Mouse (Mus musculus) cerebellum, postnatal 36 days (tissue): ENCODE data around the gene Spg7.
"Not testable (repeated sequence)": the region's sequence is repeated elsewhere in the genome, so short reads cannot be mapped to it uniquely, and the experiment has no call there.

ENCODE experiments used
- DNase-seq, 2 experiments: peaks; one replicate each; pipeline ENCODE4 v3.0.0; 2021 to 2022; ENCODE audit warnings: mixed read lengths in 2 of 2

The Spg7 gene

GRCm38 (mm10) chr8:123101244-123101643 lies 38.5 kb downstream of the Spg7 start:
- no peak for DNase-seq

GRCm38 (mm10) chr8:123101735-123102685 lies 39.3 kb downstream of the Spg7 start, which contains the start of gene Rpl13:
Gene Rpl13, plus strand, starts transcription at chr8:123102350.
- peak; percentile 97 to 98 for DNase-seq

GRCm38 (mm10) chr8:123102855-123103254 lies 40.1 kb downstream of the Spg7 start:
- DNase-seq = not testable (repeated sequence)

GRCm38 (mm10) chr8:123103285-123103684 lies 40.5 kb downstream of the Spg7 start:
- no peak for DNase-seq

- DNase-seq = no peak
These were observed 41.5 kb downstream of the Spg7 start for GRCm38 (mm10) chr8:123104046-123104767.

DNA sequence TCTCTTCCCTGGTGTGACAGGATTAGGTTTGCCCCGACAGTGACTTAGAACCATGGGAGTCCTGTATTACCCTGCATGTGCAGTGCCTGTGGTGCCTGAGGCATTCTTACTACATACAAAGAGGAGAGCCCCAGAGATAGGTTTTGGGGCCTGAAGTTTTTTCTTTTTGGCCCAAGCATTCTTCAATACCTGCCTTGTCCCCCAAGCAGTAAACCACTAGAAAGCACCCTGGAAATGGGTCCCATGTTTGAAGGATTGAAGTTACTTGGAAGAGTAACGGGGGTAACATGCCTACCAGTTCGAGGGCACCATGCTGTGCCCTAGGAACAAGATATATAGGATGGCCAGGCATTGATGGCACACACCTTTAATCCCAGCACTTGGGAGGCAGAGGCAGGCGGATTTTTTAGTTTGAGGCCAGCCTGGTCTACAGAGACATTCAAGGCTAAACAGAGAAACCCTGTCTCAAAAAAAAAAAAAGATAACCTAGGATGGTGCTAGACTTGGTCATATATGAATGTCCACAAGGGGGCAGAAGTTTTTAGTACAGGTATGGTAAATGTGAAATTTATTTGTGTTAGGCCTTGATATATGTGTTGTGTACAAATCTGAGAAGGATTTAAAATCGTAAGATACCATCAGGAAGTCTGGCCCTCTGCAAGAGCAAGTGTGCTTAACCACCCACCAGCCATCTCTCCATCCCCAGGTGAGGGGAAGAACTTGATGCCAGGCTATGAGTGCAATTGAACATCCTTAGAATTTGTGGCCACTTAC lies 43.0 kb downstream of the Spg7 start:
- peak in 1 of 2 experiments; percentile 23 for DNase-seq

DNA sequence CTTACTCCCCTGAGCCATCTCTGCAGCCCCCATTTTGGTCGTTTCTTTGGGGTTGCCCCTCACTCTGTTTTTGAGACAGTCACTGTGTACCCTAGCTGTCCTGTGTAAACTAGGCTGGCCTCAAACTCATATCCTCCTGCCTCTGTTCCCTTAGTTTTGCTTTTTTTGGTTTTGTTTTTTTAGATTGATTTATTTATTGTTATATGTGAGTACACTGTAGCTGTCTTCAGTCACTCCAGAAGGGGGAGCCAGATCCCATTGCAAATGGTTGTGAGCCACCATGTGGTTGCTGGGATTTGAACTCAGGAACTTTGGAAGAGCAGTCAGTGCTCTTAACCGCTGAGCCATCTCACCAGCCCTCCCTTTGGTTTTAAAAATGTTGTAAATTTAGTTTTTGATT lies 43.8 kb downstream of the Spg7 start:
- no peak for DNase-seq

GRCm38 (mm10) chr8:123108010-123108409 lies 45.3 kb downstream of the Spg7 start:
- no peak for DNase-seq

DNA sequence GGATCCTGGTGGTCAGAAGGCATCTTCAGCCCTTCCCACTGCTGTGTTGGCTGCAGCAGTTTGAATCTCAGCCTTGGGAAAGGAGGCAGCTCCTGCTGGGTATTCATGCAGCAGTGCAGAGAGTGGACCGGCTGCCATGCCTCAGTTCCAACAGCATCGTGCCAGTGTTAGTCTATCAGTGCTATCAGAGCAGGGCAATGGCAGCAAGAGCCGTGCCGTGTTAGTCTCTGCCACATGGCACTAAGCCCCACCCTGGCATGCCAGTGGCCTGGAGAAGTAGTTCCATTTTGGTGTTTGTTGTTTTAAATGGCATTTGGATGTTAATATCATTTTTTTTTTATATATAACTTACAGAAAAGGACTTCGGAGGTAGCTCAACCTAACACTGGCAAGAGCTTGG lies 46.2 kb downstream of the Spg7 start:
- DNase-seq = no peak

- DNase-seq = peak; percentile 28 to 54
These were observed 47.9 kb downstream of the Spg7 start for GRCm38 (mm10) chr8:123110649-123111048.

DNA sequence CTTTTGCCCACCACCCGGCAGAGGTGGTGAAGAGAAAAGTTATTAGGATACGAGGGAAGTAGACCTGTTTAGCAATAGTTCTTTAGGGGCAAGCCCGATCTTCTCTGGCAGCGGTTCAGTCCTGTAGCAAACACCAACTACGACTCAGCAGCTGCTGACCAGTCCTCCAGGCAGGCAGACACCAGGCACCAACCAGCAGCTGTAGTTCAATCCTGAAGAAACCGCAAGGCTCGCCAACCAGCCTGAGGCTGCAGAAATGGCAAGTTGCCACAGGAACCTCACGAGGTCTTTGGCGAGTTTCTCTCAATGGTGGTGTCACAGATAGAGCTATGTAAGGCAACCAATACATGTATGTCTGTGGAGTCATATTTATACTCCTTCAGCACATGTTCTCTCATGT lies 50.1 kb downstream of the Spg7 start:
- no peak for DNase-seq

- no peak for DNase-seq
These were observed 51.2 kb downstream of the Spg7 start for GRCm38 (mm10) chr8:123113908-123114469.

DNA sequence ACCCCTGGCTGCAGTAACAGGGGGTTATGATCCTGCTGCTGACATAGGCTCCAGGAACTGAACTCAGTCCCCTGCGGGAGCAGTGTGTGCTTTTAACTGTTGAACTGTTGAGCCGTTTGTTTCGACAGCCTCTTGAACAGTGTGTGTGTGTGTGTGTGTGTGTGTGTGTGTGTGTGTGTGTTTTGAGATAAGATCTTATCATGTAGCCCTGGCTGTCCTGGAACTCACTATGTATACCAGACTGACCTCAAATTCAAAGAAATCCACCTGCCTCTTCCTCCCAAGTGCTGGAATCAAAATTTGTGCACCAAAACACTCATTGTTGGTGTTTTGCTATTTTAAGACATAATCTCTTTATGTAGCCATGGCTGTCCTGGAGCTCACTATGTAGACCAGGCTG lies 51.9 kb downstream of the Spg7 start:
- no peak for DNase-seq

DNA sequence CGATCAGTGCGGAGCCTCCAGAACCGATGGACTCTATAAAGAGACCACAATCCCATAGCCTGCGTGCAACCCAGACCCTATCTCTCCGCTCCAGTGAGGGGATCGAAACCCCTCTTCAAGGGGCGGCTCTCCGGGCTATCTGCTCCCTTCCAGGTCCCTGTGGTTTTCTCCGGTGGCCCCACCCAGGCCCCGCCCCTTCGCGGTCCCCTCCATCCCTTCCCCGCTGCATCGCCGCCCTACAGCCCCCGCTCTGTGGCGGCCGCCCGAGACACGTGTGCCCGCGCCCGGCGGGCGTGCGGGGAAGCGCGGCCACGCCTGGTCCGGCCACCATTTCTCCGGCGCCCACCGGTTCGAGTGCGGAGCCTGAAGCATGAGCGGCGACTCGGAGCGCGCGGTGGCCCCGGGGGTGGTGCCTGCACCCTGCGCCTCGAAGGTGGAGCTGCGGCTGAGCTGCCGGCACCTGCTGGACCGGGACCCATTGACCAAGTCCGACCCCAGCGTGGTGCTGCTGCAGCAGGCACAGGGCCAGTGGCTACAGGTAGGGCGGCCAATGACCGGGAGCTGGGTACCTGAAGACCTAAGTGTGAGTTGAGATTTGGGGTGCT lies 54.5 kb downstream of the Spg7 start, which contains the start of gene Cpne7:
TSS of gene Cpne7 (plus strand) at position 248 of the 605 bp plus-strand sequence.
- DNase-seq = no peak

DNA sequence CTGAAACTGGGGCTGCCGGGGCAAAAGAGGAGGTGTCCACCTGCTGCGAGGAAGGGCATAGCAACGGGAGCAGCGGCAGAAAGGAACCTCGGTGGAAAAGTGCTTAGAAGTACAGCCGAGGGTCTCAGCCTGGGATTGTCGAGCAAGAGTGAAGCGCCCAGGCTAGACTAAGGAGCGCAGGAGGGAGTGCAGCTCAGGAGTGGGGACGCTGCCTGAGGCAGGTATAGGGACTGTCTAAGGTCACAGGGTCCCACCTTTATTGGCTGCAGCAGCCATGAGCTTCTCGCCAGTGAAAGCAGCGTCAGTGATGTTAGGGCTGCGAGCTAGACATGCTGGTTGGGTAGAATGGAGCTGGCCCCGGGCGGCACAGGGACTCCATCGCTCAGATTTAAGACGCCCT lies 55.0 kb downstream of the Spg7 start:
- DNase-seq = no peak

- no peak for DNase-seq
These were observed 59.3 kb downstream of the Spg7 start for GRCm38 (mm10) chr8:123122059-123122458.

DNA sequence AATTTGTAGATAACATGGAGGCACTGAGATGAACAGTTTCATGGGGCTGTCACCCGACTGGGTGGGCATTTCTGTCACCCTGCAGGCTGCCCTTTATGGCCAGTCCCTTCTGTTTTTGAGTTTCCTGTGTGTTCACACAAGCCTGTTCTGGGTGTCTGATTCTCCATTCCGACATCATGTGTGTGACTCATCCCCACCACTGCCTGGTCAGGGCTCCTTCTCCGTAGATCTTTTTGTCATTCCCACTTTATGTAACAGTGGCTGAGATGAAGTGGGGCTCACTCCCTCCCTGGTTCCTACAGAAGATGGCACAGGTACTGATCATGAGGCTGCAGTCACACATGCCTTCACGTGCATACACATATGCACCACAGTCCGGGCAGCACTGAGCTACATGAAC lies 59.9 kb downstream of the Spg7 start:
- DNase-seq = no peak

GRCm38 (mm10) chr8:123126193-123126816 lies 63.6 kb downstream of the Spg7 start:
- DNase-seq = no peak

DNA sequence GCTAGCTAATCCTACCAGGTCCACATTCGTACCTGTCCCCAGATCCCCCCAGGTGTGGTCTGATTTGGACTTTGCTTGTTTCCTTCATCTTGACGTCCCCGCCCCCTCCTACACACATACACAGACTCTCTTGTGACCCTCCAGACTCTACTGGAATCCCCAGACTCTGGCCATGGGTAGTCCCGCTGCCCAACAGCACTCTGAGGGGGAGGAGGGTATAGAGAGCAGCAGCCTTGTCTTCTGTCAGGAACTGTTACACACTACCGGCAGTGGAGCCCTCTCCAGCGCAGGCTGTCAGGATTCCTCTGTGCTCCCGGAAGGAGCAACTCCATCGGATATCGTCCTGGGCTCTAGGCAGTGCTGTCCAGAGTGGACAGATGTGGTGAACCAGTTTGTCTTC lies 68.3 kb downstream of the Spg7 start:
- no peak for DNase-seq

- DNase-seq = no peak
These were observed 70.2 kb downstream of the Spg7 start for GRCm38 (mm10) chr8:123132953-123133352.

DNA sequence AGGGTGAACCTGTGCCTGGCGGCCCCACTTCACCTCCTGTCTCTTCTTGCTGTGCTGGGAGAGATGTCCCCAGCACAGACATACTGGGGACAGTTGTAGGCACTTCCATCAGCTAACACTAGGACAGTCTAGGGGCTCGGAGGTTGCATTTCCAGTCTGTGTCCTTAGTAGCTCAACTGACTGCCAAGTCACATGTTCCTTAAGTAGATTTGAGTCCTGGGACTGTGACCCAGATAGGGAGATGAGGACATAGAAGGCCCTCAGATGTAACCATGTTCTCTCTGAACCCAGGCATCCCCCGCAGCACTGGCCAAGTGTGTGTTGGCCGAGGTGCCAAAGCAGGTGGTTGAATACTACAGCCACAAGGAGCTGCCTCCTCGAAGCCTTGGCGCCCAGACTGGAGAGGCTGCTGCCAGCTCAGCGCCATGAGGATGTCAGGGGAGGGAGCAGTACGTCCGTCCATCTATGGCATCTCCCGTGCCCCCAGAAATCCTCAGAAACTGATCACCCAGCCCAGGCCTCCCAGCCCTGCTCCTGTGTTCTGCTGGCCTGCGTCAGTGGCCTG lies 71.5 kb downstream of the Spg7 start:
- no peak for DNase-seq
